Mouse (Mus musculus) liver, adult 10 weeks (tissue): ENCODE data around the gene Olfr873. TPM values are rescaled to one million over a fixed set of nuclear protein-coding genes. Genes with fewer than 3 reads are reported as not detected.

Source experiments
- polyA plus RNA-seq: library from polyadenylated mRNA; stranded (reverse); fragments of 350-450 nt; fragmentation: Illumina TruSeq; extraction: RNeasy Lipid Tissue Mini Kit (QIAGEN cat#74804); gene quantifications from one replicate; pipeline ENCODE4 v1.2.3, GENCODE M21; 2014; ENCODE audit warnings: low read depth, low replicate concordance

Olfr873 gene
- not detected for polyA plus RNA-seq

GRCm38 (mm10) chr9:20298232-20298631 lies at the start of gene Olfr873:
TSS of gene Olfr873 (plus strand) at chr9:20298532.

GRCm38 (mm10) chr9:20282051-20282450 lies 16.3 kb upstream of the Olfr873 start, which contains the start of gene Olfr39:
TSS of gene Olfr39 (plus strand) at chr9:20282351.

DNA sequence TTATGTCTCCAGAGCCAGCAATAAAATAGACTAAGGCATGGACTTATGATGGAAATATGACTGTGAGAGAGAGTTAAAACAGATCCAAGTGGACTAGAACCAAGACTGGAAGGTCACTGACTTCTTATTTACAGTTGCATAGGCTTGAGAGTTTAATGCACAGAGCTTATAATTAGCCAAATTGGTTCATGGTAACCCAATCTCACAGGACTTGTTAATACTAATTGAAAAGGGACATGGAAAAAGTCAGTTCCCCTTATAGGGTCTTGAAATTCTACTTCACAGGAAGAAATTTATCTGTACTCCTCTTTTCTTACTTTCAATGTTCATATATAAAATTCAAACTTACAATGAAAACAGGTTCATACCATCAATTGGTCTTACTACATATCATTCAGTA lies 37.7 kb downstream of the Olfr873 start, which contains the start of gene Olfr18:
Olfr18 (minus strand) TSS at position 101 of the 400 bp plus-strand sequence.

Other genes with a start within 250 kb of the Olfr873 start
- gene Olfr867, start 241.0 kb upstream of the Olfr873 start, polyA plus RNA-seq = not detected
- not detected for gene Olfr868, start 199.9 kb upstream of the Olfr873 start, polyA plus RNA-seq
- gene Olfr869, start 169.5 kb upstream of the Olfr873 start, polyA plus RNA-seq = not detected
- gene Olfr870, start 124.5 kb upstream of the Olfr873 start, polyA plus RNA-seq = not detected
- not detected for gene Olfr871, start 86.3 kb upstream of the Olfr873 start, polyA plus RNA-seq
- gene Olfr872, start 61.4 kb upstream of the Olfr873 start, polyA plus RNA-seq = not detected
- gene Olfr39, start 16.2 kb upstream of the Olfr873 start, polyA plus RNA-seq = not detected
- not detected for gene Olfr18, start 37.6 kb downstream of the Olfr873 start, polyA plus RNA-seq
- gene Zfp560, start 86.6 kb downstream of the Olfr873 start, polyA plus RNA-seq = 16.7 TPM
- gene Zfp26, start 161.6 kb downstream of the Olfr873 start, polyA plus RNA-seq = 10.2 TPM
- 20.6 TPM for gene Zfp426, start 194.2 kb downstream of the Olfr873 start, polyA plus RNA-seq
- 18.5 TPM for gene Zfp266, start 222.9 kb downstream of the Olfr873 start, polyA plus RNA-seq